Mouse (Mus musculus) mature B cell (primary cell): ENCODE results near the gene Mrps16.

Experiments
- in situ Hi-C: fragments of 300-500 bp; cut with MboI; formaldehyde crosslinking; loops from 2 replicates; pipeline ENCODE4 v1.14.3; 2019

Gene Mrps16

DNA sequence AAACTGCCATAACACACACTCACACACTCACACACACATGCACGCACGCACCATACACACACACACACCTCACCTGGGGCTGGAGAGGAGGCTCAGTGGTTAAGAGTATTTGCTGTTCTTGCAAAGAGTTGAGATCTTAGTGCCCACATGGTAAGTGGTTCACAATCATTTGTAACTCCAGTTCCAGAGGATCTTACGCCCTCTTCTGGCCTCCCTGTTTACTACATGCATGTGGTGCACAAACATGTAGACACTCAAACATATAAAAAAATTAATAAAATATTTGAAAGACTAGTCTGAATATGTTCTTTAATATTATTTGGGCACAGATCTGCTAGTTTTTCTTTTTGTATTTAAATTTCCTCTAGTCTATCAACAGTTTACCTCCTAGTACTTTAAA lies 25.2 kb downstream of the Mrps16 start:
- in situ Hi-C loops = no loop called here

DNA sequence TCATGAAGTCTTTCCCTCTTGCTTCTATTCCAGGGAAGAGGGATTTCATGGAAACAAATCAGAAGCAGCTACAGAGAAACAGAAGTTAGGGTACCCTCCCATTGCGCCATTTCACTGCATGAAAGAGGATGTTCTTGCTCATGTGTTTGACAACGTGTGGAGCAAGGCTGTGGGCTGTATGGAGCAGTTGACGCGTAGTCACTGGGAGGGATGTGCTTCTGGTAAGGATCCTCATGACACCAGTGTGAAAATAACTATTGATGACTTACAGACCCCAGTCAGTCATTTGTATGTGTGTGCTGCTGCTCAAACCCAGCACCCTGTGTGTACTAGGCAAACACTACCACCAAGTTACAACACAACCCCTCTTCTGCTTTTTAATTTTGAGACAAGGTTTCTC lies 30.2 kb downstream of the Mrps16 start:
- in situ Hi-C loops = no loop called here

DNA sequence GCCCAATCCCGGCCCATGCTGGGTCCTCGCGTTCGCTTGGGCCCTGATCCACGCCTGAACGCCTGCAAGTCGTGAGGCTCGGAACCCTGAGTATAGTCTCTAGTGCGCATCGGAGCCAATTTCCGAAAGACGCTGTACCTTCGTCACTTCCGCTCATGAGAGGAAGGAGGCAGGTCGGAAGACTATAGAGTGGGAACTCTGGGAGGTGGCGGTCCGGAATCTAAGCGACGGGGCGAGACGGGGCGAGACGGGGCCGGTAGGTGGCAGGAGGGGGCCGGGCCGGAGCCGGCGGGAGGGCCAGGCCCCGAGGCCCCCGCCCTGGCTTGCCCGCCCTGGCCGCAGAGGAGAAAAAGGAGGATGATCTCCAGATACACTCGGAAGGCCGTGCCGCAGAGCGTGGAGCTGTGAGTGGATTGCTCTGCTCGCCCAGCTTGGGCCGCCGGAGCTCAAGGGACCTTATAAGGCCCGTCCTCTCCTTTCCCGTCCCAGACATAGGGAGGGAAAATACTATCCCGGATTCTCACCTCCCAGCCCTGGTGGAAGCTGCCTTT lies 45.4 kb downstream of the Mrps16 start, which contains the start of the genes Ecd and Fam149b:
TSS of gene Ecd (minus strand) at position 131 of the 551 bp plus-strand sequence.
TSS of gene Fam149b (plus strand) at position 172 of the 551 bp plus-strand sequence.
- in situ Hi-C loops = loop anchor here (5.0 kb wide), 1 partner anchor 39 kb away; the partner anchor contains the start of gene Dnajc9

DNA sequence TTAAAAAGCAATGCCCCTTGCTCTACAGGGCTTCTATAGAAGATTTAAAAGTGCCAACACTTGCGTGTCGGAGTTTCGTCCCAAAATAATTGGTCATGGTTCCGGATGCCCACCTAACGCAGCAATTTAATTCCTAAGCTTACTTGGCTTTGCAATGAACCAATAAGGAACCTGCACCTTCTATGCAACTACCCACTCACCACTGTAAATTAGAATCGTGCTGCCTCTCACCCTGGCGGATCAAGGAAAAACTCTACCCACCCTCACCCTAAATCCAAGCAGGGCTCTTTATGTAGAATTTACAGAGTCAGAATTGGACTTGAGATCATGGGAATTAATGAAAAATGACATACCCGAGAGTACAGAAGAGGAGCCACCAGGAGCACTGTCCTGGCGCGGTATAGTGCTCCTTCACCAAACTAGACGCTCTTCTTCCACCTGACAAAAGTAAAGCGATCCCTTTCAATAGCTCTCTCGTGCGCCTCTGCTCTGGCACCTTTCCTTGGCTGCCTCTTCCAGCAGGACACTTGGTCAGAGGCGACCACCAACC lies 45.9 kb downstream of the Mrps16 start:
- in situ Hi-C loops = loop anchor here (5.0 kb wide), 1 partner anchor 40 kb away; the partner anchor contains the start of gene Dnajc9

DNA sequence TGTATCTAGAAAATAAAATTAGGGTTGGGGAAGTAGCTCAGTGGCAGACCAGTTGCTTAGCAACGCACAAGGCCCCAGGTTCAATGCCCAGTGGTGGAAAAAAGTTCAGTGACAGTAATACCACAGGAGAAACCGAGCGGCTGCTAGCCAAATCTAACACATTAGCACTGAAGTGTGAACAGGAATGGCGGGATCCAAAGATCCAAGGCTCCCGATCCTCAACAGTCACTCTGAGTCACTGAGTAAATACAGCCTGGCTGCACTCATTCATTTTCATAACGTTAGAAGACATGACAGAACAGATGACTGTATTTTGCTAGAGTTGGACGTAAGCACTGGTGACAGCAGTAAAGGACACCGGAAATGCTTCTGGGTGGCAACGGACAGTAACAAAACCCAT lies 47.5 kb downstream of the Mrps16 start:
- in situ Hi-C loops = loop anchor here (5.0 kb wide), 1 partner anchor 41 kb away; the partner anchor contains the start of gene Dnajc9

DNA sequence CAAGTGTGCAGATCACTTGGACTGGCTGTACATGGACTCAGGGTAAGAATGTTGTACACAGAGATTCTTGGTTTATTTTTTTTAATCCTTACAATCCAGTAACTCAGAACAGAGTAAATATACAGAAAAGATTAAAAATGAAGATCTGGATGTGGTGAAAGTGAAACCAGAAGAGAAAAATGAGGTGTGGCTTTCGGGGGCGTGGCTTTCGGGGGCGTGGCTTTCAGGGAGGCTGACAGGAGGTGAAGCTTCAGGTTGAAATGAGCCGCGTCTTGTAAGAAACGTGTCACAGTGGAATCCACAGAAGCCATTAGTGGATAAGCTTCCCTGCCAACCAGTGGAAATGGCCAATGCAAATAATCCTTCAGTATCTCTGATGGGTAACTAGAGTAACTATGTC lies 52.6 kb downstream of the Mrps16 start:
- in situ Hi-C loops = no loop called here

DNA sequence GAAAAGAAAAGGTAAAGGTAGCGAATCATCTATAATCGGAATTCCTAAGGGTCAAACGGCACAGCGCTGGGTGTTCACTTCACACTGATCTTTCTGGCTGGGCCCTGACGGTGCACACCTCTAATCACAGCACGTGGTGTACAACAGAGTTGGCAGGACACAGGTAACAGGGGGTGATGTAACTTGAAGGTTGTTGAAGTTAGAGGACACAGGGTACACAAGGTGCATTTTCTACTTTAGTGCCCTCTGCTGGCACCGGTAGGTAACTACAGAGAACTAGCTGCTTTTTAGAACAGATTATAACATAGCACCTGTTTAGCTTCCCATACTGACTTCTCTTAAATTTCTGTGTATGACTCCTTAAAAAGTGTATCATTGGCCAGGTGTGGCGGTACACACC lies 53.3 kb downstream of the Mrps16 start:
- in situ Hi-C loops = no loop called here

DNA sequence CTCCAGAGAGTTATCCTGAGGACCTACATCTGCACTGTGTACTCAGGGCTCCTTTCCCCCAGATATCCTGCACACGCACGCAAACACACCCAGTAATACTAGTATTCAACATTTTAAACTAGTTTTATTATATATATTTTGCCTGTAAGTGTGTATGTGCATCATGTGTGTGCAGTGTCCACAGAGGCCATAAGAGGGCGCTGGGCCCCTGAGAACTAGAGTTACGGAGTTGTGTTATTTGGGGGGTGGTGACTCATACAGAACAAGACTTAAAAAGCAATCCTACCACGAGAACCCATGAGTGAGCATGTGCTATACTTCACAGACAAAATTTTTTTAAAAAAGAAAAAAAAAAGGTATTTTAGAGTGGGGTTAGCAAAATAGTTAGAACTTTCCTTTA lies 54.0 kb downstream of the Mrps16 start:
- in situ Hi-C loops = no loop called here
